Mouse (Mus musculus): Measurements from ENCODE around the gene Exosc5.
A peak's percentile ranks its signal among the peaks of the same experiment; 100 is the strongest.

Exosc5 gene

DNA sequence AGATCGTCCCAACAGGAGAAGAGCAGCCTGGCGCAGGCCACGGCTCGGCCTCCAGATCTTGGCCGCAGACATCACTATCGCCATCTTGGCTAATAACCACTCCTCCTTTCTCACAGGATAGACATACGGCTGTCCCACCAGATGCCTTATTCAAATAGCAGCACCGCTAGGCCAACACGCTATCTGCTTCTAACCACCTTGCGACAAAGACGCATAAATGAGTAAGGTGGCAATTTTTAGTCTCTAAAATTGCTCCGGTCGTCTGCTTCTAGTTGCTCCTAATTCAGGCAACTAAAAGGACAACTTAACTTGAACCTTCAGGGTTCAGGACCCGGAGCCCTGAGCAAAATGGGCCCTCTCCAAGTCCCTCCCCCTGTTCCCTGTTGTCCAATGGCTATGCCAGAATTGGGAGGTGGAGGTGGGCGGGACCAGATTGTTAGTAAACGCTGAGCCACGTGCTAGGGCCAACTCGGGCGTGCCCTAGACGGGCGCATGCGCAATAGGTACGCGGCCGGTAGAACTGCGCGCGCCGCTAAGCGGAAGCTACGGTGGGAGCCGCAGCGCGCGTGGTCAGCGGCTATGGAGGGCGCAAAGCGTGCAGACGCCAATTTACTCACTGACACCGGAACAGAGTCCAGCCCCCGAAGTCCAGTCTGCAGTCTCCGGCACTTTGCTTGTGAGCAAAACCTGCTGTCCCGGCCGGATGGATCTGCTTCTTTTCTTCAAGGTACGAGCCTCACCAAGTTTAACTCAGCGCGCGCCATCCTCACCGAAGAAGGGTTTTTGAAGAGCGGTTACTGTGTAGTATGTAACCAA lies at the start of gene Exosc5, which contains the start of gene Bckdha:
Gene Exosc5, plus strand, starts transcription at position 508 of the 816 bp plus-strand sequence.
Gene Bckdha, minus strand, starts transcription at position 325 of the 816 bp plus-strand sequence.
- peak; percentile 98 for DNase-seq (ENCODE audit: low spot score)

DNA sequence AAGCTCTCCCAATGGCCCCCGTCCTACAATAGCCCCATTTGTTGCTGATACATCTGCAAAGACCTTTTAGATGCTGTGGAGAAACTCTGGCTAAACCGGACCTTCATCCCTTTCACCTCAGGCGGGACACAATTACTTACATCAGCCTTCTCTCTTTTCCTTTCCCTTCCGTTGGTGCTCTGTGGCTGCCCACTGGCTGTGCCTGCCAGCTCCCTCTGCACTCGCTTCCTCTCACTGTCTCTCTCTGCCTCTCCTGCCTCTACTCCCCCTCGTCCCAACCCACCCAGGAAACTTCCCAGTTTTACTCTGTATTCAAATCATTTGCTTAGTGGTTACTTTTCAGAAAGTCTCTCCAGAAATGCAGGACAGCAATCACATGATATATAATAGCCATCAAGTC lies 48.9 kb upstream of the Exosc5 start:
- no peak for DNase-seq (ENCODE audit: low spot score)

DNA sequence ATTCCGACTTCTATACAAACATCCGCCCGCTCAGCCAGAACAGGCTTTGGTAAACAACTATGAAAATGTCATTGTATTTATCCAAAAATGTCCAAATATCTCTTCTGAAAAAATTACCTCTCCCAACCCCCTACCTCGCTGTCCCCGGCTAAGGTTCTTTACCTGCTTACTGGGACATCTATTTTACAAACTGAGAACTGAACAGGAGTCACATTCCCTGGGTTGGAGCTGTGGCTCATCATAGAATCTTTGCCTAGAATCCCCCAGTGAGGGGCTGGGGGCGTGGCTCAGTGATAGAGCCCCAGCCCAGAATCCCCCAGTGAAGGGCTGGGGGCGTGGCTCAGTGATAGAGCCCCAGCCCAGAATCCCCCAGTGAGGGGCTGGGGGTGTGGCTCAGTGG lies 47.5 kb upstream of the Exosc5 start:
- DNase-seq (ENCODE audit: low spot score), result no peak

DNA sequence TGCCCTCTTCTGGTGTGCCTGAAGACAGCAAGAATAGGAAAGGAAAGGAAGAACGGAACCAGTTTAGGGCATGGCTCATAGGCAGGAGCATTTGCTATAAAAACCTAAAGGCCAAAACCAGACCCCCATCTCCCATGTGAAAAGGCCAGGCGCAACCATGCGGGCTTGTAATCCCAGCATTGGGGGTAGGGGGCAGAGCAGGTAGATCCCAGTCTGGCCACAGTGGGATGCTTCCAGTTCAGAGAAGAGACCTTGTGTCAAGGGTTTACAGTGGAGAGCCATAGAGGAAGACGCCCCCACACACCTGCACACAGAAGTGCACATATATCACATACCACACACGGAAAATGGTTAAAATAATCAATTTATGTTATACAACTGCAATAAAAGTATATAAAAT lies 44.9 kb upstream of the Exosc5 start:
- no peak for DNase-seq (ENCODE audit: low spot score)

DNA sequence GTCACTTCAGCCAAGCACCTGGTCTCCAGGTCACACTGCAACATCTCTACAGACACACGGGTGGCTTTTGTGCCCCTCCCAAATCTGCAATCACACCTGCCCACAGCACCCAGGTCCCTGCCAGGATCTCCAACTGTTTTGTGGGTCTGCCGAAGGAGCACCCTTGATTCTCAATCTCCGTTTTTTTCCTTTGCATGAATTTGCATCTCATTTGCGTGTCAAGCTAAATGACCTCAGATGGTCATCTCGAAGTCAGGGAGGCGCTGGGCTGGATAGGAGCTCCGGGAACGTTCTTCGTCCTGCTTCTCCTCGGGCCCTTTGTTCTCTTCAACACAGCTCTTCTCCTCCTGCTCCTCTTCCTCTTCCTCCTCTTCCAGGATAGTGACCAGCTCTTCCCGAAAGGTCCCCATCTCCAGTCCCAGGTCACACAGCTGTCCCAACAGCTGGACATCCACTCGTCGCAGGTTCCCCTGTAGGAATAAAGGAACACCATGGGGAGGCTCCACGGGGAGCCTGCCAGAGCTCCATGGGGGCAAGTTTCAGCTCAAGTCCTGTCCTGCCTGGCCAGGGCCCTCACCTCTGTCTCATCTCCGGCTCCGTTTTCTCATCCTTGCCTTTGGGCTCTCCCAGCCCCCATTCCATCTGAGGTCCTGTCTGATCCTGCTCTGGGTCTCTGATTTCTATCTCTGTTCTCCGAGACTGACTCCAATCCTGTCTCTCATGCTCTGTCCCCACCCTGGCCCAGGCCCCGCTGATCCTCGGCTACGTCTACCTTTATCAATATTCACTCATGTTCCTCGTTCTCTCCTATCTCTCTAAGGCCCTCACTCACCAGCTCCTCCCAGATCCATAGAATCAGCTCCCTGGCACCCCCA lies 43.9 kb upstream of the Exosc5 start:
- no peak for DNase-seq (ENCODE audit: low spot score)

DNA sequence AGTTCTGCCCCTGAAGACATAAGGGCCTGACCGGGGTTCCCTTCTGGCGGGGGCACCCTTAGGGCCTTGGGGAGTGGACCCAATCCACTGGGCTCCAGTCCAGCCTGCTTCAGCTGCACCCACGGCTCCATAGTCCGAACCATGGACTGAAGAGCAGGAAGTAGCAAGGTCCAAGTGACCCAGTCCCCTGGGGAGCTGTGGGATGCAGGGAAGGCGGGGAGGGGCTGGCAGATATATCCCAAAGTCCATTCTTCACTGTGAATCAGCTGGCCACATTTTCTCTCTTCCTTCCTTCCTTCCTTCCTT lies 43.3 kb upstream of the Exosc5 start, which contains the start of gene Erich4:
Gene Erich4, minus strand, starts transcription at position 187 of the 306 bp plus-strand sequence.
- no peak for DNase-seq (ENCODE audit: low spot score)

DNA sequence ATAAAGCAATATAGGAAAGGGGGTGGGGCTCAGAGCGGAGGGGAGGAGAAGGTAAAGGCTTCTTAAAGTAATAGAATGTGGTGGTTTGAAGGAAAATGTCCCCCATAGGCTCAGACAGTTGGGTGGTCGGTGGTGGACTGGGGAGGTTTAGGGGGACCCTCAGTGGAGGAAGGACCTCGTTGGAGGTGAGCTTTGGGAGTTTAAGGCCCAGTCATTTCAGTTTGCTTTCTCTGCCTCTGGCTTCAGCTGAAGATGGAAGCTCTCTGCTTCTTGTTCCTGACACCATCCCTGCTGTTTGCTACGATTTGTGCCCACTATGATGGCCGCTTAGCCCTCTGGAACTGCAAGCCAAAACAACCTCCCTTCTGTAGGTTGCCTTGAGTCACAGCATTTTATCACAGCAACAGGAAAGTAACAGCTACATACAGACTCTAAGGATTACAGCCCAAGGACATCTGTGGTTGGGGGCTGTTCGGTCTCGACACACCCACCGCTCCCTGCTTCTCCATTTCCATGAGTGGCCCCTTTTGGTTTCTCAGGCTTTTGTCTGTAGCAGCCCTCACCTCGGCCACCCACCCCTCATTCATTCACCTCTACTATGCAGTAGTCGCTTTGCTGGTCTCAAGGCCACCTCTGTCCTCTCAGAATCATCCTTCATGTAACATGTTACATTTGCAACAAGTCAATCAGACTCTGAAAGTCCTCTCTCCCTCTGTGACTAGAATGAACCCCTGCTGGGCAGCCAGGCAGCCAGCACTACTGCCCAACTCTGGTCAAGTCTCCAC lies 41.4 kb upstream of the Exosc5 start:
- DNase-seq (ENCODE audit: low spot score), result no peak

DNA sequence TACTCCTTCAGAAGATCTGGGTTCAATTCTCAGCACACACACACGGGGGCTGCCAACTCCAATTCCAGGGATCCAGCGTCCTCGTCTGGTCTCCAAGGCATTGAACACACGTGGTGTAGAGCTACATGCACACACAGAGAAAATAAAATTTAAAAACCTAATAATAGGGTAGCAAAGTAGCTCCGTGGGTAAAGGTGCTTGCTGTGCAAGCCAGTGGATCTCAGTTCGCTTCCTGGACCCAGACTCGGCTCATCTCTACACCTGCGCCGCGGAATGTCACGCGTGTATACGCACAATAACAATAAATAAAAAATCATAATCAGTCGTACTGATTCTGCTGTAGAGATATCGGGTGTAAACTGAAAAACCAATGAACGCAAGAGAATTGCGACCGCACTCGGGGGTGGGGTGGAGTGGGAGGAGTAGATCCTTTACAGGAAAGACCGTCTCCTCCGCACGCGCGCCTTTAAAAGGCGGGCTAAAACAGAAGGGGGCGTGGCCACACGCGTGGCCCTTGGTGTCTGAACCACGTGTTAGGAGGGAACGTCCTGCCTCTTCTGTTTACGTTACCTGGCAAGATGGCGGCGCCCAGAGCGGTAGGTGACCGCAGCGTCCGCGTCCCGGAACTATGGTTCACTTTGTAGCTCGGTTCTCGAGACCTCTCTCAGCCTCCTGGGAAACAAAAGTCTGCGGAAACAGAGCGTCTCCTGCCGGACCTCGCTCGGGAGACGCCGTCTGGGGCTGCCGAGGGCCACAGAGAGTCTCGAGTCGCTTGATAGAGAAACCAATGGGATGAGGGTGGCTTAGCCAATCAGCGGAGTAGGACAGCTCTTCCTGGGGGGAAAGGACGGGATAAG lies 39.9 kb upstream of the Exosc5 start, which contains the start of gene Dmac2:
Gene Dmac2, plus strand, starts transcription at position 550 of the 857 bp plus-strand sequence.
- DNase-seq (ENCODE audit: low spot score), result peak; percentile 70

DNA sequence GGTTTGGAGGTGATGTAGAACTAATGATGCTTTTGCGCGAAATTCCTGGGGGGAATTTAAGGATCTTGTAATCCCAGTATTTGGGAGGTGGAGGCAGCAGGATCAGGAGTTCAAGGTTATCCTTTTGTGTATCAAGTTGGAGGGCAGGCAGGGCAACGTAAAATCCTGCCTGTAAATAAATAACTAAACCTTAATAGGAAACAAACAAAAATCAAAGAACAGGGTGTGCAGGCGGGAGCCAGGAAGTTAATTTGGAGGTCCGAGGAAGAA lies 39.3 kb upstream of the Exosc5 start:
- no peak for DNase-seq (ENCODE audit: low spot score)

DNA sequence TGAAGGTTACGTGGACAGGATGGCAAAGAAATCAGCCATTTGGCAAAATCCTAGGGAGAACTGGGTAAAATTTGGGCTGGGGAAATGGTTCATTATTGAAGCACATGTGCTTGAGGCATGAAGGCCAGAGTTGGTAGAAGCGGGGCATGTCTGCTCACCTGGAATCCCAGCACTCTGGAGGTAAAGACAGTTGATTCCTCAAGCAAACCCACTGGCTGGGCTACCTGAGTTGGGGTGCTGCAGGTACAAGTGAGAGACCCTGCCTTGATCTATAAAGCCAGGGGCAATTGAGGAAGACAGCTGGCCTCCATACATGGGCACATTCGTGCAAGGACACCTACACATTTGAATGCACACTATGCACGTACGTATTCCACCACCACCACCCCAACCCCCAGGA lies 38.9 kb upstream of the Exosc5 start:
- no peak for DNase-seq (ENCODE audit: low spot score)

DNA sequence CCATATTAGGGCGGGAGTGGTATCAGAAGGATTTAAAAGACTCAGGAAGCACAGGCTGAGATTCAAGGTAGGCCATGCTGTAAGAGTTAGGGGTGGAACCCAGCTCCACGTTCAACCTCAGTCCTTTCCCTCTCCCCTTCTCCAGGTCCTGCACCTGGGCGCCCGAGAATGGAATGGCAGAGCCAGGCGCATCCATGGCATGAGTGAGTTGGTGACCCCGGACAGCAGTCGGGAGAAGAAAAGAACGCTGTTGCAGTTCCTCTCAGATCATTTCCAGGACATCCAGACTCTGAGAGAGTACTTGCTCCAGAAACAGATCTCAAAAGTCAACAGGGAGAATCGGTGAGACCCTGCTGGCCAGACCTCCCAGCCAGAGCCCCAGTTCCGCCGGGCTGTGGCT lies 38.2 kb upstream of the Exosc5 start:
- no peak for DNase-seq (ENCODE audit: low spot score)

DNA sequence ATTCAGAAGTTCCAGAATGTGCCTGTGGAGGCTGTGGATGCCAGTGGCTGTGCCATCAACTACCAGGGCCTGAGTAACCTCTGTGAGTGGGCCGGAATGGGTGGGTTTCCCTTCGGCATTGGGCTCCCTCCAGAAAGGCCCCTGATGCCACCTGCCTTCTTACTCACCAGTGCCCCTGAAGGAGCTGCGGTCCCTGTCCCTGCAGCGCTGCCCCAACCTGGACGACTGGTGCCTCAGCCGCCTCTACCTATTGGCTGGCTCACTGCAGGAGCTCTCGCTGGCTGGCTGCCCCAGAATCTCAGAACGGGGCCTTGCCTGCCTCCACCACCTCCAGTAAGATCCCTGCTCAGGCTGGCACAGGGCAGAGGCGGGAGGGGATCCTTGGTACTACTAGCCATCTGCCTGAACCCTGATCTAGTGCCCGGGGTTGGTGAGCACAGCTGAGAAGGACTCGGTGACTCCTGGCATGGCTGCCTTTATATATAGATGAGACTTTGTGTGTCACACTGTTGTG lies 35.0 kb upstream of the Exosc5 start:
- DNase-seq (ENCODE audit: low spot score), result no peak

DNA sequence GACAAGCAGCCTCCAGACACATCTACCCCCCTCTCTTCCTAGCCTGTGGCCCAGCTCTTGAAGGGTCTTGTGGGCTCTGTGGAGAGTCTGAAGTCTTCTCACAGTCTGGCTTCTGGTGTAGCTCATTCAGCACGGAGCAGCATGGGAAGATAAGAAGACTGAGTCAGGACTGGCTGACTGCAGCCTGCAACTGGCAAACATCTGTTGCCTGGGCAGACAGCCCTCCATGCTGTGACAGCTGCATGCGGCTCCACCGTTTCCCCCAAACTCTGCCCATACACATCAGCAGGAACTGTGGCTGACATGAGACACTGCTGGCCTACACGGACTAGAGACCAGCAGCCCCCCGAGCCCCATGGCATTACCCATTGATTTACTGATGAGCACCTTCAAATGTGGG lies 34.1 kb upstream of the Exosc5 start:
- DNase-seq (ENCODE audit: low spot score), result no peak

DNA sequence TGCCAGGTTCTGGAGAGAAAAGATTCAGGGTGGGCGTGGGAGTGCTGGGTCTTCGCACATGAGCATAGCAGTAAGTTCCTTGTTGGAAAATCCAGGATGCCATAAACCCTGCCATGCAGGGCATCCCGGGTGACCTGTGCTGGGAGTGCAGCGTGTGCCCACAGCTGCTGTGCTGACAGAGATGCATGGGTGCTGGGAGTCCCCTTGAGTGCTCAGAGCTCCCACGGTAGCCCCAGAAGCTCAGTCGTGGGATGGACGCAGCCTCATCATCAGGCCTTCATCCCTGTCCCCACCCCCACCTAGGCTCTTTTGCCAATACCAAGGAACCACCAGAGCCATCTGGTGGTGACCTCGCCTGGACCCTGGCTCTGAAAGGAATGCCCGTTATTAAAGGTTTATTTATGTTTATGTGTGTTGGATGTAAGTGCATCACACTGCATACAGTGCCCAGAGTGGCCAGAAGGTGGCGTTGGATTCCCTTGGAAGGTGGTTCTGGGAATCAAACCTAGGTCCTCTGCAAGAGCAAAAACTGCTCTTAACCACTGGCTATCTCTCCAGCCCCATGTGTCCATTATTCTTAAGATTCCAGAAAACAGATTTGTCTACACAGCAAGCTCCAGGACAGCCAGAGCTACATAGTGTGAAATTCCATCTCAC lies 33.2 kb upstream of the Exosc5 start:
- DNase-seq (ENCODE audit: low spot score), result peak; percentile 16

DNA sequence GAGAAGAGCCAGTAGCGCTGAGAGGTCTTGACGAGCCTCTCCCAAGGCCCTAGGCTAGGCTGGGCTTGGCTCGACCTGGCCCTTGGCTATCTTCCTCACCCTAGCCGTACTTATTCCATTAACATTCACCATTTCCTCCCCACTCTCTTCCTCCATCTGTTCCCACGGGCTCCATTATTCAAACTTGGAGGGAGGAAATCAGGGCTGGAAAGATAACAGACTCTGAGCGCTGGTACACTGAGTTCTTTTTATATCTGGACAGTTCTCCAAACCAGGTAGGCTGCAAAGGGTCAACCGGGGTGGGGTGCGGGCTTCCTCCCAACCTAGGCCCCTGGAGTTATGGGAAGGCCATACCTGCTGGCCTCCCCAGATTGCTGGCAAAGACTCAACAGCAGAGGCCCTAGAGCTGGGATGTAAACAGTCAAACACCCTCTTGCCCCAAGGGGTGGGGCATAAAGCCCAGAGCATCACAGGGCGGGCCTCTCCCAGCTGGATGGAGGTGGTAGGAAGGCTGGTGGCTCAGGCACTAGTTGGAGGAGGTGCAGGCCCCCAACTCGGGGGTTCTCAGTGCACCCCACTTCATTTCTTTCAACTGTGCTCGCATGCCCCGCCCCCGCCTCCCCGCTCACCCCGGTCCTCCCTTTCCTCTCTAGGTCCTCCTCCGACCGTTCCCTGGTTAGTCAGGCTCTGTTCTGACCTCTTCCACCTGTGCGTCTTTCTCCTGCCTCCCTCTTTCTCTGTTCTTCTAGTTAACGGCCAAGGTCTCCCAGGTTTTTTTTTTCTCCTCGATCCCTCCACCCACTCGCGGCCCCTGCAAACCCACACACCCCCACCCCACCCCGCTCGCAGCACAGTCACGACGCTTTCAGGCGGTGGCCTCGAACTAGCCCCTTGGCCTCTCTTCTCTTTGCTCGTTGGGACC lies 32.2 kb upstream of the Exosc5 start, which contains the start of gene B3gnt8:
Gene B3gnt8, plus strand, starts transcription at position 146 of the 922 bp plus-strand sequence.
- DNase-seq (ENCODE audit: low spot score), result peak; percentile 37

DNA sequence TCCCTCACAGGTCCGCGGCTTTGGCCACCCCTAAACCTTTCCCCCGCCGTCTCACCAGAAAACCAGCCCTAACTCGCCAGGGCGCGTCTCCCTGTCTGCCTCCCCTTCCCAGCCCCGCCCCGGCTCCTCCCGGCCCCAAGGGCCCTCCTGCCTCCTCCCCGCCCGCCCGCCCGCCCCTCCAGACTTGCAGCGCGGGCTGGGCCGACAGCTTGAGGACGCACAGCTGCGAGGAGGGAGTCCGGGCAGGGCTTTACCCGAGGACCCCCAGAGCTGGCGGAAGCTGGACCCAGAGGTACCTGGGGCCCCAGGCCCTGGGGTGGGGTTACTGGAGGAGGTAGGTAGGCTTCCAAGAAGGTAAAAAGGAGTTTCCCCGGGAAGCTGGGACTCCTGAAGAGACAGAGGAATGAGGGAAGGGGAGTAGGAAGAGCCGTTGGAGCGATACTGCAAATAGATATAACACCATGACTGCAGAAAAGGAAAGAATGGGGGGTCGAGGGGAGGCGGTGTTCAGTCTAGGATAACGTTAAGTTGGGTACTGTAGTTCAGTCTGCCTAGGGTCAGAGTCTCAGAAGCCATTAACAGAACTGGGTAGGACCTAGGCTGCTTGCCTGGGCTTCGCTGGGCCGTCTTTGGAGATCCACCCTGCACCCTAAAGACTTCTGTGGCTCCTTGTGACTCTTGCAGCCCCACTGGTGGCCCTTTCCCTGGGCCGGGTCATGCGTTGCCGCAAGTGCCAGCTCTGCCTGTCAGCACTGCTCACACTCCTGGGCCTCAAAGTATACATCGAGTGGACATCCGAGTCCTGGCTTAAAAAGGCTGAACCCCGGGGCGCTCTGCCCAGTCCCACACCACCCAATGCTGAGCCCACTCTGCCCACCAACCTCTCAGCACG lies 31.3 kb upstream of the Exosc5 start:
- DNase-seq (ENCODE audit: low spot score), result peak; percentile 34

DNA sequence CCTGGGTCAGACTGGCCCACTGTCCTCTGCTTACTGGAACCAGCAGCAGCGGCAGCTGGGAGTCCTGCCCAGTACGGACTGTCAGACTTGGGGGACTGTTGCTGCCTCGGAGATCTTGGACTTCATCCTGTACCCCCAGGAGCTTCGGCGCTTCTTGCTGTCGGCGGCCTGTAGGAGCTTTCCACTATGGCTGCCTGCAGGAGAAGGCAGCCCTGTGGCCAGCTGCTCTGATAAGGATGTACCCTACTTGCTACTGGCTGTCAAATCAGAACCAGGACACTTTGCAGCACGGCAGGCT lies 30.7 kb upstream of the Exosc5 start:
- no peak for DNase-seq (ENCODE audit: low spot score)

DNA sequence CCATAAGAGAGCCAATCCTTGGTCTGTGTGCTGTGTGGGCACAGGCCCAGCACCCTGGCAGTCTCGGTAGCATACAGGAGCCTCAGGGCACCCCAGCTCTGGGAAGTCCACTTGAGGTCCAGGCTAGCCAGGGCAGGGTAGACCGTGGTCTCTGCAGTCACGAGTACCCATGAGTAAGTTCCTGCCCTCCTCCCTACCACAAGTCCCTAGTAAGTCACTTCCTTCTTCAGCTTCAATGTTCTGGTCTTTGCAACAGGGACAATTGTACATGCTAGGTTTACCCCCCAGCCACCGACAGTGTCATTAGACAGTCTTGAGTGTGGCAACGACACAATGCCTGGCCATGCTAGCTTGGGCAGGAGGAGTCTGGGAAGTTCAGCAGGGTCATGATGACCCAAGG lies 26.3 kb upstream of the Exosc5 start:
- DNase-seq (ENCODE audit: low spot score), result no peak

DNA sequence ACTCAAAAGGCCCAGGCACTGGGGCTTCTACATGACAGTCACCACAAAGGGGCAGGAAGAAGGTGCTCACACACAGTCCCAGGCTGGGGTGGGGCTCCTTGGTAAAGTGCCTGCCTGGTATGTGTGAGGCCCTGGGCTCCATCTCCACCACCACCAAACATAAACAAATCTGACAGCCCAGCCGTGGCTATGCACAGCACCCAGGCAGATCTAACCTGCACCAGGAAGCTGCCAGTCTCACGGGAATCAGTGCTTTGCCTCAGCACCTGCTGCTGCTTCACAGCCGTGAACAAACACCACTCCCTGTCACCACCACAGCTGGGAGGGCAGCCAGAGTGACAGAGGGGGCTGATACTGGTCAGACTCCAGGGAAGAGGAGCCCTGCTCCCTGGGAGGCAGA lies 22.6 kb upstream of the Exosc5 start:
- peak; percentile 42 for DNase-seq (ENCODE audit: low spot score)

All from MN1 (cell line).